Mouse (Mus musculus): ENCODE results near the gene Dcaf1. TPM values are rescaled to one million over a fixed set of nuclear protein-coding genes. Genes with fewer than 3 reads are reported as not detected.

Dcaf1 gene
- 11.1 and 17.1 TPM in 2 replicates for polyA plus RNA-seq (2012; rRNA removed; ENCODE audit: low replicate concordance)

DNA sequence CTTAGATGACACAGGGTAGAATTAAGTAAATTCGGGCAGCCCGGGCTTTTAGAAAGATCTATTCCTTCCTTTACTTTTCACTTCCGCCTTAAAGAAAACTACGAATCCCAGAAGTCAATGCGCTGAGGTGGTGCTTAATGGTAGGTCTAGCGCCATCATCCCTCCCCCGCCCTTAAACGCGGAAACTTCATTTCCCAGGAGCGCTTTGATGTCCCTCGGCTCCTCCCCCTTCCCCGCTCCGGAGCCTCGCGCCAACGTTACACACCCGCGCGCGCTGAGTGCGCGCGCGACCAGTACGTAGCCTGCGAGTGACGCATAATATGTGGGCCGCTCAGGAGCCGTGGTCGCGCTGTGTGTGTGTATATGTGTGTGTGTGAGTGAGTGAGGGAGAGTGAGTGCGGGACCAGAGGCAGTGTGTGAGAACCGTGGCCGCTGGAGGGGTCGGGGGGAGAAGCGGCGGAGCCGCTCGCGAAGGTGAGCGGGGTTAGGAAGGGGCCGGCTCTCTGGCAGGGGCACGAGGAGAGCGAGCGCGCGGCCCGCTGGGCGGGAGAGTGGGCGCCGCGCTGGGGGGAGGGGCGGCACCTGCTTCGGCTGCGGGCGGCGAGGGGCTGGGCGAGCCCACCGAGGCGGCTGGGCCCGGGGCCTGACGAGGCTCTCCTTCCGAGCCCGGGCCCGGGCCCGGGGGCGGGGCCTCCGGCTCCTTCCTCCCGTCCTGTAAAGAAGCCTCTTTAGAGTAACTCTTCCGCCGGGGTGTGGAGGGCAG is at the start of gene Dcaf1:
Gene Dcaf1 (plus strand): TSS at position 257 of the 763 bp plus-strand sequence.

DNA sequence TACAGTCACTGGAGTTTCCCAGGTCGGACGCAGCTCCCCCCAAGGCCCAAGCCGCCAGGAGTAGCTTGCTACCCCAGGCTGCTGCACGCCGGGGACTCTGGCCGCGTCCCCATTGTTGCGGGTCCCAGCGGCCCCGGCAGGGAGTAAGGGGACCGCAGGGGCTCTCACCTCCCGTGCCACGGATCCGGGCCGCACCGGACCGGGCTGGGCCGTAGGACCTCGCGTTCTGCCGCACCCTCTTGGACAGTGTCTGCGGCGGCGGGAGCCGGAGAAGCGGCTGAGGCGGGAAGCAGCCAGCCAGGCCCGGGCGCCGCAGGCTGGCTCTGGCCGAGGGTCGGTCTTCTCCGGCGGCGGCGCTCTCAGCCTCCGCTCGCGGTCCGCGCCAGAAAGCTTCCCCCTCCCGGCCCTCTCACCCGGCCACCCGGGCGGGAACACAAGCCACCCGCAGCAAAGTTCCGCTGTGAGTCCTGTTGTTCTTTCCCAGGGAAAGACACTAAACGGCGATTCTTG is 32.8 kb upstream of the Dcaf1 start, which contains the start of gene Rad54l2:
Gene Rad54l2 (minus strand): TSS at position 383 of the 510 bp plus-strand sequence.

DNA sequence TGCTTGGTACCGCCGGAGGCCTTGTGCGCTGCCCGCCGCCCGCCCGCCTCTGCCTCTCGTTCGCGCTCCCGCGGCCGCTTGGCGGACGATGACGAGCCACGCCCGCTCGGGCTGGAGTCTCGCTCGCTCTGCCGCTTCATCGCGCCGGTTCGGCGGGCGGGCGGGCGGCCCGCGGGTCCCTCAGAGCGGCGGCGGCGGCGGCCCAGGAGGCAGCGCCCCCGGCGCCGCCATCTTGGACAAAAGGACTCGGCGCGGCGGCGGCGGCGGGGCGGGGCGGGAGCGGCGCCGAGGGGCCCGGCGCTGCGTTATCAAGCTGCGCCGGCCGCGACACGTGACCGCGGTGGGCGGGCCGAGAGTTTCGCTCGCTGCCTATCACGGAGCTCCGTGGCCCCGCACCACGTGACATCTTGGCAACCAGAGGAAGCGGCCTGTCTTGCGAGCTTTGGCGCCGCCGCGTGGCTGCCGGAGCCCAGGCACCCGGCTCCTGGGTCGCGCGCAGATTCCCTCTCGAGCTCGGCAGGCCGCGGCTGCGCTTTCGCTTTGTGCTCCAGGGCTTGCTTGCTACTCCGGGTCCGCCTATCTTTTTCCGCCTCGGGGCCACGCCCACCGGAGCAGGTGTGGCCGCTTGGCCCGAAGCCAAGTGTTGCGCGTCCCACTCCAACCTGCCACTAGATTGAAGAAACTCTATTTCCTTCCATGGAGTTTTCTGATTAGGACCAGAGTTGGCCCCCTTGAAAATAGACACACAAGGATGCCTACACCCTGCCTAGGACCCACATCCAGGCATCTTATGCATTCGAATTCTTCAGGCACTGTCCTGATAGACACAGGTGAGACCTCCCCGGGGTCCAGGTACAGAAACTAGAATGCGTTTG is 65.4 kb downstream of the Dcaf1 start, which contains the start of gene Rbm15b:
Gene Rbm15b (minus strand): TSS at position 601 of the 875 bp plus-strand sequence.

DNA sequence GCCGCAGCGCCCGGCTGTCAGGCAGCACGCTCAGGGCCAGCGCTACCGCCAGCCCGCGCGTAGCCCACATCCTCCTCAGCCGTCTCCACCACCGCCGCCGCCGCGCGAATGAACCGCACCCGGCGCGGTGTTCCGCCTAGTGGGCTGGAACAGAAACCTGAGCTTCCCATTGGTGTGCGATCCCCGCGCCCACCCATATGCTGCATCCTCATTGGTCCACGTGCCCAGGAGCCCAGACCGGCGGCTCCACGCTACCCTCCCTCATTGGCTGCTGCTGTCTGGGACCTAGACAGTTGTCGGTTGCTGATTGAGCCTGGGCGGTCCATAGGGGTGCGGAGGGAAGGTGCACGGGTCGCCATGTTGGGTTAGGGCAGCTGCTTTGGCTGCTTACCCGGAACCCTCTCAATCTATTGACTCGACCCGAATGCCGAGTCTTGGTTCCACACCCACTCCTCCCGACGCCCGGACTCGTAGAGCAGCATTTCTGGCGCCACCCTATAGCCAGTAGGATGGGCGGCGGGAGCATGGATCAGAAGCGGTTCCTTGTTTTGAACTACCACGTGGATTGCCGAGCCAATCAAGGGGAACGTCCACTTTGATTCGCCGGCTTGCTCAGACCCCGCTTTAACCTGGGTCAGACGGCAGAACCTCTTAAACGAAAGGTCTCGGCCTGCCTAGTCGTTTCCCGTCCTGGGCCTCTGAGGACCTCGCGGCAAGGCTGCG is 70.3 kb downstream of the Dcaf1 start, which contains the start of gene Manf:
Gene Manf (minus strand): TSS at position 151 of the 723 bp plus-strand sequence.

Other genes with a start within 250 kb of the Dcaf1 start
- not detected in 2 replicates for gene Iqcf6, start 195.3 kb upstream of the Dcaf1 start, polyA plus RNA-seq (2012; rRNA removed; ENCODE audit: low replicate concordance)
- 0.03 TPM in 1 of 2 replicates, not detected in the other for gene Grm2, start 165.8 kb upstream of the Dcaf1 start, polyA plus RNA-seq (2012; rRNA removed; ENCODE audit: low replicate concordance)
- 116 and 129 TPM in 2 replicates for gene Tex264, start 135.9 kb upstream of the Dcaf1 start, polyA plus RNA-seq (2012; rRNA removed; ENCODE audit: low replicate concordance)
- 28.7 and 39.7 TPM in 2 replicates for gene Rad54l2, start 32.7 kb upstream of the Dcaf1 start, polyA plus RNA-seq (2012; rRNA removed; ENCODE audit: low replicate concordance)
- gene Rbm15b, start 65.6 kb downstream of the Dcaf1 start, polyA plus RNA-seq (2012; rRNA removed; ENCODE audit: low replicate concordance), result 8.0 and 14.5 TPM in 2 replicates
- gene Manf, start 70.1 kb downstream of the Dcaf1 start, polyA plus RNA-seq (2012; rRNA removed; ENCODE audit: low replicate concordance), result 7.4 and 10.4 TPM in 2 replicates

All from mammary gland, adult 2 months (tissue).